Mouse (Mus musculus) neural tube, embryonic 15.5 days (tissue): ENCODE measurements around the gene Cpn2. TPM values are rescaled to one million over a fixed set of nuclear protein-coding genes. Genes with fewer than 3 reads are reported as not detected.

Source experiments
- polyA plus RNA-seq: library from polyadenylated mRNA; unstranded; fragments of >200 nt; fragmentation: Nextera tagmentation; extraction: Ambion mirVana; gene quantifications from 2 replicates; pipeline ENCODE4 v1.2.1, GENCODE M21; 2015

Gene Cpn2
- polyA plus RNA-seq, 1 experiment from 2014 or later: not detected

Other genes with a start within 250 kb of the Cpn2 start
- gene Hes1, start 203.1 kb downstream of the Cpn2 start, polyA plus RNA-seq: 13.6 and 23.2 TPM in 2 replicates
- gene Lrrc15, start 15.8 kb upstream of the Cpn2 start, polyA plus RNA-seq: 0.37 and 0.43 TPM in 2 replicates
- gene Gp5, start 43.3 kb upstream of the Cpn2 start, polyA plus RNA-seq: 0.52 and 1.2 TPM in 2 replicates
- gene Atp13a3, start 138.5 kb upstream of the Cpn2 start, polyA plus RNA-seq: 7.8 and 8.8 TPM in 2 replicates